Mouse (Mus musculus) urinary bladder, postnatal 4 days (tissue): ENCODE measurements at regions not wholly inside any gene's neighbourhood (a gene's known extent, or its start where the extent isn't known, plus 50 kb on each side); places are given as distances from the start of the nearest gene placed in this dataset.
"Not testable (repeated sequence)": the region's sequence is repeated elsewhere in the genome, so short reads cannot be mapped to it uniquely, and the experiment has no call there.

ENCODE experiments used
- DNase-seq, 2 experiments: peaks; one replicate each; pipeline ENCODE4 v3.0.0; 2021 to 2022; ENCODE audit warnings: low spot score in 2 of 2

GRCm38 (mm10) chr10:126380381-126380780 lies 414.4 kb downstream of the Lrig3 start:
- no peak for DNase-seq

GRCm38 (mm10) chr10:126379239-126379638 lies 413.3 kb downstream of the Lrig3 start:
- DNase-seq, result no peak

- no peak for DNase-seq
Measured at GRCm38 (mm10) chr10:126373906-126374305, 407.9 kb downstream of the Lrig3 start.

GRCm38 (mm10) chr10:126371881-126372280 lies 405.9 kb downstream of the Lrig3 start:
- no peak for DNase-seq

- no peak for DNase-seq
Measured at GRCm38 (mm10) chr10:126349076-126349475, 383.1 kb downstream of the Lrig3 start.

- DNase-seq, result no peak
Measured at GRCm38 (mm10) chr10:126337426-126337825, 371.5 kb downstream of the Lrig3 start.

- no peak for DNase-seq
Measured at GRCm38 (mm10) chr10:126333786-126334185, 367.8 kb downstream of the Lrig3 start.

- DNase-seq, result peak; percentile 87 to 89
Measured at GRCm38 (mm10) chr10:126330305-126330969, 364.5 kb downstream of the Lrig3 start.

GRCm38 (mm10) chr10:126320831-126321230 lies 354.9 kb downstream of the Lrig3 start:
- DNase-seq, result no peak

GRCm38 (mm10) chr10:126319795-126320194 lies 353.8 kb downstream of the Lrig3 start:
- DNase-seq, result no peak

- no peak for DNase-seq
Measured at GRCm38 (mm10) chr10:126299962-126300361, 334.0 kb downstream of the Lrig3 start.

GRCm38 (mm10) chr10:126298211-126298610 lies 332.2 kb downstream of the Lrig3 start:
- no peak for DNase-seq

GRCm38 (mm10) chr10:126295853-126296252 lies 329.9 kb downstream of the Lrig3 start:
- no peak for DNase-seq

GRCm38 (mm10) chr10:126291765-126292164 lies 325.8 kb downstream of the Lrig3 start:
- DNase-seq, result no peak

- not testable (repeated sequence) for DNase-seq
Measured at GRCm38 (mm10) chr10:126285096-126285495, 319.1 kb downstream of the Lrig3 start.

GRCm38 (mm10) chr10:126270376-126270775 lies 304.4 kb downstream of the Lrig3 start:
- no peak for DNase-seq

- DNase-seq, result no peak
Measured at GRCm38 (mm10) chr10:126267321-126267998, 301.5 kb downstream of the Lrig3 start.

- DNase-seq, result no peak
Measured at GRCm38 (mm10) chr10:126257171-126257570, 291.2 kb downstream of the Lrig3 start.

GRCm38 (mm10) chr10:126254198-126254597 lies 288.2 kb downstream of the Lrig3 start:
- DNase-seq, result no peak

- no peak for DNase-seq
Measured at GRCm38 (mm10) chr10:126249176-126249575, 283.2 kb downstream of the Lrig3 start.

GRCm38 (mm10) chr10:126243051-126243450 lies 277.1 kb downstream of the Lrig3 start:
- DNase-seq, result no peak

GRCm38 (mm10) chr10:126239536-126239935 lies 273.6 kb downstream of the Lrig3 start:
- DNase-seq, result no peak
